Mouse (Mus musculus) bone marrow, adult 2 months (tissue): ENCODE measurements around the gene Agl. TPM values are rescaled to one million over a fixed set of nuclear protein-coding genes. Genes with fewer than 3 reads are reported as not detected.
"Not testable (repeated sequence)": the region's sequence is repeated elsewhere in the genome, so short reads cannot be mapped to it uniquely, and the experiment has no call there.

Experiments
- H3K27ac ChIP-seq: fragments of 200-500 bp; 2 replicates; pipeline ENCODE4 v1.5.1; 2012; ENCODE audit warnings: low read depth, mild to moderate bottlenecking, control low read depth, inconsistent platforms, low read length; ENCODE audit not compliant: control insufficient read depth, poor library complexity, insufficient read depth
- H3K4me1 ChIP-seq: fragments of 200-500 bp; 2 replicates; pipeline ENCODE4 v1.6.1; 2011; ENCODE audit warnings: low read length; ENCODE audit not compliant: control insufficient read depth, insufficient read depth
- H3K4me3 ChIP-seq: fragments of 200-500 bp; replicated peaks from 2 replicates; pipeline ENCODE3; 2011; ENCODE audit warnings: mild to moderate bottlenecking, low read depth, low read length, control low read depth; ENCODE audit not compliant: control insufficient read depth
- CTCF ChIP-seq: fragments of 200-500 bp; IDR thresholded peaks from 2 replicates; pipeline ENCODE4 v1.5.1; 2011; ENCODE audit warnings: low read length, control low read depth; ENCODE audit not compliant: control insufficient read depth, insufficient read depth
- POLR2A ChIP-seq: fragments of 200-500 bp; IDR thresholded peaks from 2 replicates; pipeline ENCODE4 v1.6.1; 2011; ENCODE audit warnings: low read depth, mild to moderate bottlenecking, control low read depth, low read length, borderline replicate concordance; ENCODE audit not compliant: control insufficient read depth
- WGBS: fragments of 180-500 bp; shearing (Covaris S2); methylation state at CpG from one replicate; pipeline ENCODE4 v1.1.7; 2018; 5-methylcytosine and 5-hydroxymethylcytosine counted together
- polyA plus RNA-seq: library from polyadenylated mRNA; stranded (reverse); fragments of >200 nt; gene quantifications from 2 replicates; pipeline ENCODE4 v1.2.4, GENCODE M21; 2011; ENCODE audit warnings: low replicate concordance; ENCODE audit not compliant: missing spikeins, insufficient read depth, insufficient read length

Agl gene
- polyA plus RNA-seq, 1 experiment, result 4.7 TPM

- H3K4me1 ChIP-seq, result no peaks in the 10 kb centered on the region
- 87% methylated on average over 8 of the region's 8 CpGs for WGBS
- no peak overlapping the region for H3K4me3 ChIP-seq
These were observed 22.1 kb downstream of the Agl start for GRCm38 (mm10) chr3:116785820-116786219.

GRCm38 (mm10) chr3:116784811-116785210 lies 23.2 kb downstream of the Agl start:
- 93% methylated on average over 8 of the region's 8 CpGs for WGBS
- TF ChIP-seq CTCF (no peak), POLR2A (no peak)
- Histone ChIP-seq H3K4me1 (no peaks in the 10 kb centered on the region), H3K27ac (no peak overlapping the region), H3K4me3 (no peak overlapping the region)

More at GRCm38 (mm10) chr3:116785820-116786219, 22.1 kb downstream of the Agl start:
- TF ChIP-seq CTCF (no peak), POLR2A (no peak)
- no peak overlapping the region for H3K27ac ChIP-seq

DNA sequence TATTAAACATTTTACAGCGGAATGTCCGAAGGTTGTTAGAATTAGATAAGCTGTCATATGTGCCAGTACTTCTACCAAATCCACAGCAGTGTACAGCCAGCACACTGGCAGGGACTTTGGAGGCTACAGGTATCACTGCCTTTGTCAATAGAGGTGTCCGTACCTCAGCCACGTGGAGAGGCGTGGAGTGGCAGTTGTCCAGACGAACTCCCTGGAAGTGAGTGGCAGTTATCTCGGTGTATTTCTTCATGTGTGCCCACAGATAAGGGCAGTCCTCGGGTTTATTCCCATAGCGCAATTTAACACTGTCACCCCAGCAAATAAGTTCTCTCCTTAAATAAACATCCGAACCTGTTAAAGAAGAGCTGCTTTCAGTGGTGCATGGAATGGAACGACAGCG lies 23.7 kb downstream of the Agl start:
- Histone ChIP-seq H3K4me3 (no peak overlapping the region), H3K4me1 (no peaks in the 10 kb centered on the region), H3K27ac (no peak overlapping the region)
- WGBS, result 75% methylated on average over 12 of the region's 12 CpGs
- TF ChIP-seq POLR2A (no peak), CTCF (no peak)

DNA sequence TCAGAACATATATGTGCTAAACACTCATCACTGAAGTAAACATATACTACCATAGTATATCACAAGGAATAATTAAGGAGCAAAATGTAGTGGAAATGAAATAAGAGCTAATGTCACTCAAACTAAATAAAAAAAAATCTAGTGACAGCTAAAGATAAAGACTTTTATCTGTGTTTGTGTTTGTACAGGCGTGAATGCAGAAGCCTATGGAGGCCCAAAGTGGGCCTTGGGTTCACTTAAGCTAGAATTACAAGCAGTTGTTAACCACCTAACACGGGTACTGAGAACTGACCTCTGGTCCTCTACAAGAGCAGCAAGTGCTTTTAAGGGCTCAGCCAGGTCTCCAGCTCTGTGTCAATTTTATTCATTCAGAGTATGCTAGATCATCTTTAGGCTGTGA lies 31.0 kb downstream of the Agl start:
- no peak for TF ChIP-seq CTCF
- TF ChIP-seq POLR2A, result no peak
- H3K27ac ChIP-seq, result no peak overlapping the region
- 70% methylated on average over 2 of the region's 2 CpGs for WGBS
- no peak overlapping the region for H3K4me3 ChIP-seq
- no peaks in the 10 kb centered on the region for H3K4me1 ChIP-seq

DNA sequence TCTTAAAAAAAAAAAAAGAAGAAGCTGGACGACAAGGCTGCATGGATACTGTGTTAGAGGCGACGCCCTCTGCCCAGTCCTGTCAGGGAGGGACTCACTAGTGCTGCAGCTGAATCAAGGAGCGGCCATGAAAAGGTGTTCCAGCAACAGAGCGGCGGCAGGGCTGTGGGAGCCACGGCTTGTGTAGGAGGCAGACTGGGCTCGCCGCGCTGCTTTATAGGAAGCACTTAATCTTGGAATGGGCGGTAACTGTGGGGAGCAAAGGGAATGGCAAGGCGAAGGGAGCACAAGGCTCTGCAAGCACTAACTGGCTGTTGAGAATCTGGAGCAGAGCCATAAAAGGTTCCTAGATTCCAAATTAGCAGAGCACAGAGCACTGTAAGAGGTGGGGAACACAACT lies 34.1 kb downstream of the Agl start:
- TF ChIP-seq CTCF, result no peak
- no peak for TF ChIP-seq POLR2A
- Histone ChIP-seq H3K4me1 (no peaks in the 10 kb centered on the region), H3K4me3 (no peak overlapping the region), H3K27ac (no peak overlapping the region)
- 88% methylated on average over 12 of the region's 12 CpGs for WGBS

DNA sequence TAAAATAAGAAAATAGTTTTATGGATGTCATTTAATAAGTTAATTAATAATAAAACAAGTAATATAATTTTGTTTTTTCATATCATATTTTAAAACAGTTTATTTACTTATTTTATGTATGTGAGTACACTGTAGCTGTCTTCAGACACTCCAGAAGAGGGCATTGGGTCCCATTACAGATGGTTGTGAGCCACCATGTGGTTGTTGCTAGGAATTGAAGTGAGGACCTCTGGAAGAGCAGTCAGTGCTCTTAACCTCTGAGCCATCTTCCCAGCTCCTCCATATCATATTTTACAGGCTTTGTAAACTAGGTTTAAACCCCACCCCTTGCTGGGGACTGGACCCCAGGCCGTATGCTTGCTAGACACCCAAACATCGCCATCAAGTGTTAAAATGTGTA lies 36.4 kb downstream of the Agl start:
- WGBS, result 86% methylated on average over 2 of the region's 2 CpGs
- no peaks in the 10 kb centered on the region for H3K4me1 ChIP-seq
- no peak overlapping the region for H3K4me3 ChIP-seq
- no peak for TF ChIP-seq CTCF
- no peak overlapping the region for H3K27ac ChIP-seq

DNA sequence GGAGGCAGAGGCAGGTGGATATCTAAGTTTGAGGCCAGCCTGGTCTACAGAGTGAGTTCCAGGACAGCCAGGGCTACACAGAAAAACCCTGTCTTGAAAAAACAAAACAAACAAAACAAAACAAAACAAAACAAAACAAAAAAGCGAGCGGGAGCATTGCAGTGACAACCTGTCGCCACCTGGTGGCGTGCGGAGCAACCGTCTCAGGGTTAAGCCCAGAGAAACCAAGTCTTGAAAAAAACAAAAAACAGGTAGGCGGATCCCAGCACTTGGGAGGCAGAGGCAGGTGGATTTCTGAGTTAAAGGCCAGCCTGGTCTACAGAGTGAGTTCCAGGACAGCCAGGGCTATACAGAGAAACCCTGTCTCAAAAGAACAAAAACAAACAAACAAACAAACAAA lies 41.0 kb downstream of the Agl start:
- not testable (repeated sequence) for H3K27ac ChIP-seq, H3K4me1 ChIP-seq, H3K4me3 ChIP-seq
- WGBS, result 70% methylated on average over 7 of the region's 7 CpGs
- TF ChIP-seq CTCF, result peak; percentile 74

- 88% methylated on average over 8 of the region's 8 CpGs for WGBS
These were observed 55.1 kb downstream of the Agl start for GRCm38 (mm10) chr3:116752818-116753217.

GRCm38 (mm10) chr3:116751191-116751860 lies 56.6 kb downstream of the Agl start:
- H3K4me3 ChIP-seq, result no peak overlapping the region
- WGBS, result 81% methylated on average over 4 of the region's 4 CpGs
- no peak overlapping the region for H3K27ac ChIP-seq
- TF ChIP-seq POLR2A, result no peak
- TF ChIP-seq CTCF, result no peak
- no peaks in the 10 kb centered on the region for H3K4me1 ChIP-seq

More at GRCm38 (mm10) chr3:116752818-116753217, 55.1 kb downstream of the Agl start:
- Histone ChIP-seq H3K4me1 (no peaks in the 10 kb centered on the region), H3K4me3 (no peak overlapping the region), H3K27ac (no peak overlapping the region)
- TF ChIP-seq CTCF, result no peak
- TF ChIP-seq POLR2A, result no peak
